Mouse (Mus musculus) cortical plate, adult 2 months (tissue): ENCODE results near the gene Itih5.

Experiments used
- CTCF ChIP-seq: fragments of 200-500 bp; IDR thresholded peaks from 2 replicates; pipeline ENCODE4 v1.5.1; 2011; ENCODE audit warnings: mild to moderate bottlenecking, control low read depth, low read length; ENCODE audit not compliant: insufficient read depth; ENCODE audit errors: extremely low read depth
- POLR2A ChIP-seq: fragments of 200-500 bp; IDR thresholded peaks from 2 replicates; pipeline ENCODE4 v1.6.1; 2011; ENCODE audit warnings: mild to moderate bottlenecking, low read length, control low read depth; ENCODE audit not compliant: insufficient read depth; ENCODE audit errors: extremely low read depth

DNA sequence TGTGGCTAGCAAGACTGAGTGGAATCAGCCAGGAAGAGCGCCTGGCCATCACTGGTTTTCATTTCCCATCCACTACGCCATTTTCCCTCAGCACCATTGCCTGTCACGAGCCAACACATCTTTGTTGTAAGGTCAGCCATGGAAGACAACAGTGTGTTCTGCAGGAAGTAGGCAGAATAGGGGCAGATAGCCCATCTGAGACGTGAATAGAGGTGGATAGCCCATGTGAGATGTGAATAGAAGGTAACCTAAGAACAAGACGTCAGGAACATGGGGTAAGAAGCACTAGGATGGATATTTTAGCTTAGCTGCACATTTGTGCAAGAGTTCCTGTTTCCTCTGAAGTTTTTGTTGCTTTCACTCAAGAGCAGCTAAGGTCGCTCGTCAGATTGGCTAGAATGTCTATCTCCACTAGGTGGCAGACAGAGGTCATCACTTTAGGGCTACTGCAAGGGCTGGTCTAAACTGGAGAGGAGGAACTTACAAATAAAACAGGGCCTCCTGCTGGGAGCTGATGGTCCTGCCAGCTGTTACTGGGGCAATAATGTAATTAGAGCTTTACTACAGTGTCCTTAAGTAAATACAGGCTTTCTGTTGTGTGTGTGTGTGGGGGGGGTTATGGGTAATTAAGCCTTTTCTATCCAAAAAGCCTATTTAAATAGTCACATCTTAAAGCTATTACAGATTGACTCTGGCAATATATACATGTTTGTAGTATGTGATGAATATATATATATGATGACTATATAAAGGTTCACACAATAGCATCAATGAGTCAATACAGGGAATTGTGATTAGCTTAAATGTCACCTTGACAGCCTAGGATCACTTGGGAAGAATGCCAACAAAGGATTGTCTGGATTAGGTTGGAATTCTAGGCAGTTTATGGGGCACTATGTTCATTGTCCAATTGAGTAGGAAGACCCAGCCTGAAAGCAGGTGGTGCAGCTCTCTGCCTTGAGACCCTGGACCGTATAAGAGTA is 10.6 kb upstream of the Itih5 start:
- TF ChIP-seq POLR2A (no peak), CTCF (peak; percentile 74)
